Mouse (Mus musculus): Measurements from ENCODE around the gene Rhbdd3. TPM values are rescaled to one million over a fixed set of nuclear protein-coding genes. Genes with fewer than 3 reads are reported as not detected.

Rhbdd3 gene
- 46.9 and 48.8 TPM in 2 replicates for polyA plus RNA-seq (2015; fragmentation: Nextera tagmentation; extraction: Ambion mirVana)

GRCm38 (mm10) chr11:5098736-5099542, at the start of gene Rhbdd3, which contains the start of gene Ewsr1:
Gene Rhbdd3 (plus strand): TSS chr11:5098926.
Gene Ewsr1 (minus strand): TSS chr11:5099266.
- Histone ChIP-seq H3K9me3 (replicated peaks; ENCODE audit: control insufficient read depth, low read length, poor library complexity, severe bottlenecking) (no peaks in the 10 kb centered on the region), H3K4me1 (ENCODE audit: control insufficient read depth, insufficient read depth, low read length) (peaks cover 34% of the 10 kb centered on the region), H3K9ac (ENCODE audit: low read depth, low read length) (peak within 1 kb of the TSS; percentile 87), H3K27ac (ENCODE audit: low read length) (peak within 1 kb of the TSS; percentile 99), H3K4me2 (ENCODE audit: low read length) (peak within 1 kb of the TSS; percentile 85), H3K36me3 (ENCODE audit: control insufficient read depth, insufficient read depth, low read length) (no peaks in the 10 kb centered on the region), H3K27me3 (ENCODE audit: control insufficient read depth, insufficient read depth, low read depth, low read length) (no peaks in the 10 kb centered on the region), H3K4me3 (ENCODE audit: low read depth, low read length) (peak within 1 kb of the TSS; percentile 95)
- ATAC-seq, result peak; percentile 89
- under 1% methylated on average over 86 of the region's 92 CpGs for WGBS

- Histone ChIP-seq H3K27ac (ENCODE audit: low read length) (no peak overlapping the region), H3K36me3 (ENCODE audit: control insufficient read depth, insufficient read depth, low read length) (no peaks in the 10 kb centered on the region), H3K9ac (ENCODE audit: low read depth, low read length) (no peak overlapping the region), H3K4me2 (ENCODE audit: low read length) (no peak overlapping the region), H3K9me3 (replicated peaks; ENCODE audit: control insufficient read depth, low read length, poor library complexity, severe bottlenecking) (no peaks in the 10 kb centered on the region), H3K27me3 (ENCODE audit: control insufficient read depth, insufficient read depth, low read depth, low read length) (peaks cover 7% of the 10 kb centered on the region), H3K4me1 (ENCODE audit: control insufficient read depth, insufficient read depth, low read length) (peaks cover 6% of the 10 kb centered on the region), H3K4me3 (ENCODE audit: low read depth, low read length) (no peak overlapping the region)
- 78% methylated on average over 10 of the region's 10 CpGs for WGBS
- ATAC-seq, result no peak
These were observed 47.1 kb upstream of the Rhbdd3 start for GRCm38 (mm10) chr11:5051629-5052028.

GRCm38 (mm10) chr11:5052200-5052854, 46.4 kb upstream of the Rhbdd3 start:
- no peak for ATAC-seq

GRCm38 (mm10) chr11:5054151-5054550, 44.6 kb upstream of the Rhbdd3 start:
- H3K27me3 ChIP-seq (ENCODE audit: control insufficient read depth, insufficient read depth, low read depth, low read length), result peaks cover 18% of the 10 kb centered on the region
- no peaks in the 10 kb centered on the region for H3K9me3 ChIP-seq (replicated peaks; ENCODE audit: control insufficient read depth, low read length, poor library complexity, severe bottlenecking)
- no peak overlapping the region for H3K4me2 ChIP-seq (ENCODE audit: low read length)
- H3K4me3 ChIP-seq (ENCODE audit: low read depth, low read length), result no peak overlapping the region
- 87% methylated on average over 14 of the region's 14 CpGs for WGBS
- H3K36me3 ChIP-seq (ENCODE audit: control insufficient read depth, insufficient read depth, low read length), result no peaks in the 10 kb centered on the region
- H3K4me1 ChIP-seq (ENCODE audit: control insufficient read depth, insufficient read depth, low read length), result peaks cover 15% of the 10 kb centered on the region
- H3K27ac ChIP-seq (ENCODE audit: low read length), result no peak overlapping the region
- H3K9ac ChIP-seq (ENCODE audit: low read depth, low read length), result no peak overlapping the region
- ATAC-seq, result no peak

More at GRCm38 (mm10) chr11:5052200-5052854, 46.4 kb upstream of the Rhbdd3 start:
- Histone ChIP-seq H3K4me2 (ENCODE audit: low read length) (no peak overlapping the region), H3K4me3 (ENCODE audit: low read depth, low read length) (no peak overlapping the region), H3K36me3 (ENCODE audit: control insufficient read depth, insufficient read depth, low read length) (no peaks in the 10 kb centered on the region), H3K27me3 (ENCODE audit: control insufficient read depth, insufficient read depth, low read depth, low read length) (peaks cover 13% of the 10 kb centered on the region), H3K9me3 (replicated peaks; ENCODE audit: control insufficient read depth, low read length, poor library complexity, severe bottlenecking) (no peaks in the 10 kb centered on the region), H3K27ac (ENCODE audit: low read length) (no peak overlapping the region), H3K4me1 (ENCODE audit: control insufficient read depth, insufficient read depth, low read length) (peaks cover 9% of the 10 kb centered on the region), H3K9ac (ENCODE audit: low read depth, low read length) (no peak overlapping the region)
- 75% methylated on average over 10 of the region's 10 CpGs for WGBS

- H3K36me3 ChIP-seq (ENCODE audit: control insufficient read depth, insufficient read depth, low read length), result no peaks in the 10 kb centered on the region
- no peak overlapping the region for H3K4me2 ChIP-seq (ENCODE audit: low read length)
- peaks cover 25% of the 10 kb centered on the region for H3K27me3 ChIP-seq (ENCODE audit: control insufficient read depth, insufficient read depth, low read depth, low read length)
- no peak for ATAC-seq
- 67% methylated on average over 6 of the region's 6 CpGs for WGBS
- H3K4me1 ChIP-seq (ENCODE audit: control insufficient read depth, insufficient read depth, low read length), result peaks cover 17% of the 10 kb centered on the region
- no peak overlapping the region for H3K9ac ChIP-seq (ENCODE audit: low read depth, low read length)
- no peaks in the 10 kb centered on the region for H3K9me3 ChIP-seq (replicated peaks; ENCODE audit: control insufficient read depth, low read length, poor library complexity, severe bottlenecking)
- no peak overlapping the region for H3K4me3 ChIP-seq (ENCODE audit: low read depth, low read length)
- no peak overlapping the region for H3K27ac ChIP-seq (ENCODE audit: low read length)
These were observed 43.9 kb upstream of the Rhbdd3 start for GRCm38 (mm10) chr11:5054874-5055273.

GRCm38 (mm10) chr11:5055945-5056938, 42.5 kb upstream of the Rhbdd3 start:
- no peaks in the 10 kb centered on the region for H3K9me3 ChIP-seq (replicated peaks; ENCODE audit: control insufficient read depth, low read length, poor library complexity, severe bottlenecking)
- peaks cover 38% of the 10 kb centered on the region for H3K27me3 ChIP-seq (ENCODE audit: control insufficient read depth, insufficient read depth, low read depth, low read length)
- WGBS, result 19% methylated on average over 23 of the region's 23 CpGs
- no peak overlapping the region for H3K4me3 ChIP-seq (ENCODE audit: low read depth, low read length)
- peaks cover 19% of the 10 kb centered on the region for H3K4me1 ChIP-seq (ENCODE audit: control insufficient read depth, insufficient read depth, low read length)
- no peak overlapping the region; the same call in 1 of the 2 replicates for H3K9ac ChIP-seq (ENCODE audit: low read depth, low read length)
- no peak for ATAC-seq
- H3K36me3 ChIP-seq (ENCODE audit: control insufficient read depth, insufficient read depth, low read length), result no peaks in the 10 kb centered on the region
- H3K27ac ChIP-seq (ENCODE audit: low read length), result no peak overlapping the region
- no peak overlapping the region for H3K4me2 ChIP-seq (ENCODE audit: low read length)

- Histone ChIP-seq H3K36me3 (ENCODE audit: control insufficient read depth, insufficient read depth, low read length) (no peaks in the 10 kb centered on the region), H3K9me3 (replicated peaks; ENCODE audit: control insufficient read depth, low read length, poor library complexity, severe bottlenecking) (no peaks in the 10 kb centered on the region), H3K4me2 (ENCODE audit: low read length) (no peak overlapping the region), H3K4me1 (ENCODE audit: control insufficient read depth, insufficient read depth, low read length) (peaks cover 27% of the 10 kb centered on the region), H3K27me3 (ENCODE audit: control insufficient read depth, insufficient read depth, low read depth, low read length) (peaks cover 45% of the 10 kb centered on the region), H3K4me3 (ENCODE audit: low read depth, low read length) (no peak overlapping the region), H3K9ac (ENCODE audit: low read depth, low read length) (no peak overlapping the region), H3K27ac (ENCODE audit: low read length) (no peak overlapping the region)
- ATAC-seq, result no peak
- WGBS, result 55% methylated on average over 8 of the region's 8 CpGs
These were observed 41.7 kb upstream of the Rhbdd3 start for GRCm38 (mm10) chr11:5057064-5057463.

GRCm38 (mm10) chr11:5057541-5057855, 41.2 kb upstream of the Rhbdd3 start:
- H3K9me3 ChIP-seq (replicated peaks; ENCODE audit: control insufficient read depth, low read length, poor library complexity, severe bottlenecking), result no peaks in the 10 kb centered on the region
- WGBS, result 8% methylated on average over 8 of the region's 8 CpGs
- peaks cover 31% of the 10 kb centered on the region for H3K4me1 ChIP-seq (ENCODE audit: control insufficient read depth, insufficient read depth, low read length)
- H3K27me3 ChIP-seq (ENCODE audit: control insufficient read depth, insufficient read depth, low read depth, low read length), result peaks cover 50% of the 10 kb centered on the region
- H3K9ac ChIP-seq (ENCODE audit: low read depth, low read length), result peak overlapping the region; percentile 66; the same call in 1 of the 2 replicates
- H3K27ac ChIP-seq (ENCODE audit: low read length), result no peak overlapping the region
- H3K4me3 ChIP-seq (ENCODE audit: low read depth, low read length), result peak overlapping the region; percentile 49
- H3K4me2 ChIP-seq (ENCODE audit: low read length), result peak overlapping the region; percentile 90
- H3K36me3 ChIP-seq (ENCODE audit: control insufficient read depth, insufficient read depth, low read length), result no peaks in the 10 kb centered on the region
- no peak for ATAC-seq

Measured in midbrain, embryonic 16.5 days (tissue).